Mouse (Mus musculus) testis, adult 2 months (tissue): ENCODE results near the gene Tnrc6c. TPM values are rescaled to one million over a fixed set of nuclear protein-coding genes. Genes with fewer than 3 reads are reported as not detected.

Experiments
- H3K27ac ChIP-seq: fragments of 200-500 bp; 2 replicates; pipeline ENCODE4 v1.5.1; 2012; ENCODE audit warnings: low read depth, low read length; ENCODE audit not compliant: control insufficient read depth, insufficient read depth
- H3K27me3 ChIP-seq: fragments of 200-500 bp; 2 replicates; pipeline ENCODE4 v1.6.1; 2012; ENCODE audit warnings: mild to moderate bottlenecking, low read length, moderate library complexity; ENCODE audit not compliant: control insufficient read depth, insufficient read depth
- H3K36me3 ChIP-seq: fragments of 200-500 bp; 2 replicates; pipeline ENCODE4 v1.6.1; 2012; ENCODE audit warnings: mild to moderate bottlenecking, low read length; ENCODE audit not compliant: control insufficient read depth, insufficient read depth
- H3K4me1 ChIP-seq: fragments of 200-500 bp; 2 replicates; pipeline ENCODE4 v1.6.1; 2012; ENCODE audit warnings: low read length; ENCODE audit not compliant: control insufficient read depth, insufficient read depth
- H3K4me3 ChIP-seq: fragments of 200-500 bp; 2 replicates; pipeline ENCODE4 v1.5.1; 2012; ENCODE audit warnings: low read depth, mild to moderate bottlenecking, low read length, moderate library complexity, mixed read lengths; ENCODE audit not compliant: control insufficient read depth
- CTCF ChIP-seq: fragments of 200-500 bp; IDR thresholded peaks from 2 replicates; pipeline ENCODE4 v1.5.1; 2012; ENCODE audit warnings: low read depth, mild to moderate bottlenecking, inconsistent platforms, low read length, moderate library complexity; ENCODE audit not compliant: control insufficient read depth, insufficient read depth, insufficient replicate concordance
- POLR2A ChIP-seq: fragments of 200-500 bp; IDR thresholded peaks from 2 replicates; pipeline ENCODE4 v1.6.1; 2012; ENCODE audit warnings: low read depth, mild to moderate bottlenecking, inconsistent platforms, low read length, moderate library complexity; ENCODE audit not compliant: control insufficient read depth
- polyA plus RNA-seq: library from polyadenylated mRNA; depleted of rRNA; stranded (reverse); fragments of >200 nt; gene quantifications from 2 replicates; pipeline ENCODE4 v1.2.3, GENCODE M21; 2012

Gene Tnrc6c
- polyA plus RNA-seq, 1 experiment, result 28.0 TPM

DNA sequence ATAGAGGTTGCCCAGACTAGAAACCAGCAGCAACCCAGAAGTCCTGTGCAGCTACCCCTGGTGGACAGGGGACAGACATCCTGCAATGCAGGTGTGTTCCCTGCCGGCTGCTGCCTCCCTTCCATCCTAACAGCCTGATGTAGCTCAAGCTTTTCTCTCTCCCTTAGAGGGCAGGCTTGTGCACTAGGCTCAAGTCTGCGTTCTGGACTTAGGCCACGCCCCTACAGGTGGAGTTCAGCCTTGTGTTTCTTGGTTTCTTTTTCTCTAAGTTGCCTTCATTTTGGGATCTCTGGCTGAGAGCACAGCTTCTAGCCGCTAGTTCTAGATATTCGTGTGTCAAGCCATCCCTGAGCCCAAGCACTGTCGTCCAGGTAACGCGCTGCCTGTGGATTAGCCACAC lies 31.9 kb downstream of the Tnrc6c start:
- Histone ChIP-seq H3K27ac (no peak overlapping the region), H3K27me3 (no peaks in the 10 kb centered on the region), H3K36me3 (no peaks in the 10 kb centered on the region), H3K4me3 (no peak overlapping the region), H3K4me1 (peaks cover 5% of the 10 kb centered on the region)
- no peak; the same call in 1 of the 2 replicates for TF ChIP-seq CTCF
- no peak for TF ChIP-seq POLR2A

DNA sequence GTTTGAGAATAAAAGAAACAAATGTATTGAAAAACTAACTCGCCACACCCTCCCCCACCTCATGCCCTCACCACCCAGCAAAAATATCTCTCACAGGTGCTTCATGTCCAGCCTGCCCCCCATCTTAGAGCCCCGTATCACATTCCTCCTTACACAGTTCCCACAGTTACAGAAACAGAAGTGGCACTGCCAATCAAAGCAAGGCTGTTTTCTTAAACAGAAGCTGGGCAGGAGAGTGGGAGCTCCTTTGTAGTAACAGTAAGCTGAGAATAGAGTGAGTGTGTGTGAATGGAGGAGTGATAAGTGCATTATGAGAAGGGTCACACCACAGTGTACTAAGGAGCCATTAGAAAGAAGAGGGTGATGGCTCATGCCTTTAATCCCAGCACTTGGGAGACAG lies 34.5 kb downstream of the Tnrc6c start:
- Histone ChIP-seq H3K27me3 (no peaks in the 10 kb centered on the region), H3K36me3 (no peaks in the 10 kb centered on the region), H3K4me1 (peaks cover 3% of the 10 kb centered on the region), H3K27ac (no peak overlapping the region), H3K4me3 (no peak overlapping the region)
- TF ChIP-seq POLR2A (no peak), CTCF (no peak)

DNA sequence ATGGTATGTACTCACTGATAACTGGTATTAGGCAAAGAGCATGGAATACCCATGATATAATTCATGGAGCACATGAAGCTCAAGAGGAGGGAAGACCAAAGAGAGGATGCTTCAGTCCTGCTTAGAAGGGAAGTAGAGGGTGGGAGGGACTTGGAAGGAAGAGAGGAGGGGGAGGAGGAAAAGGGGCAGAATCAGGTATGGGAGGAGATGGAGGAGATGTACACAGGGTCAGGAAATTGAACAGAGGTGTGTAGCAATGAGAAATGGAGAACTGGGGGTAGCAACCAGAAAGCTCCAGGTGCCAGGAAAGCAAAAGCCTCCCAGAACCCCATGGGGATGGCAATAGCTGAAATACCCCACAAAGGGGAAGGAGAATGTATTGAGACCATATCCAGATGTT lies 37.2 kb downstream of the Tnrc6c start:
- Histone ChIP-seq H3K4me1 (no peaks in the 10 kb centered on the region; the same call in 1 of the 2 replicates), H3K4me3 (no peak overlapping the region), H3K27me3 (no peaks in the 10 kb centered on the region), H3K27ac (no peak overlapping the region), H3K36me3 (no peaks in the 10 kb centered on the region)
- TF ChIP-seq CTCF (no peak), POLR2A (no peak)

GRCm38 (mm10) chr11:117694050-117694449 lies 40.0 kb downstream of the Tnrc6c start:
- Histone ChIP-seq H3K27me3 (no peaks in the 10 kb centered on the region), H3K4me1 (no peaks in the 10 kb centered on the region), H3K36me3 (no peaks in the 10 kb centered on the region), H3K27ac (no peak overlapping the region), H3K4me3 (no peak overlapping the region)
- TF ChIP-seq POLR2A (no peak), CTCF (no peak)

DNA sequence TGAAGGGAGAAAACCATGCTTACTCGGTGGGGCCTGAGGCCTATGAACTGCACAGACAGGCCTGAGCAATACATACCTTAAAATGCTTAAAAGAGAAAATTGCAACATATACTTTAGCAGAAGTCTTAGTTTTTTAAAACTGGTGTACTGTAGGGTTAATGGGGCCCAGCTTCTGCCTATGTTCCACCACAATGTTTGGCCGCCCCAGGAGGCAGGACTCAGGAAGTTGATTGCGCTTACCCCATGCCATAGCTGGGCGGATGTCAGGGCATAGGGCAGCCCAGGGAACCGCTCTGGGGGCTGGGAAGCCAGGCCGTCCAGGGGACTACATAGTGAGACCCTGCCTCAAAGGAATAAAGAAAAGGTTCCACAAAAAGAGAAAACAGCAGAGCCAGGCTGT lies 42.5 kb downstream of the Tnrc6c start:
- H3K4me3 ChIP-seq, result no peak overlapping the region
- TF ChIP-seq POLR2A (no peak), CTCF (no peak)
- no peaks in the 10 kb centered on the region for H3K4me1 ChIP-seq
- no peaks in the 10 kb centered on the region for H3K27me3 ChIP-seq
- no peak overlapping the region for H3K27ac ChIP-seq
- no peaks in the 10 kb centered on the region for H3K36me3 ChIP-seq

DNA sequence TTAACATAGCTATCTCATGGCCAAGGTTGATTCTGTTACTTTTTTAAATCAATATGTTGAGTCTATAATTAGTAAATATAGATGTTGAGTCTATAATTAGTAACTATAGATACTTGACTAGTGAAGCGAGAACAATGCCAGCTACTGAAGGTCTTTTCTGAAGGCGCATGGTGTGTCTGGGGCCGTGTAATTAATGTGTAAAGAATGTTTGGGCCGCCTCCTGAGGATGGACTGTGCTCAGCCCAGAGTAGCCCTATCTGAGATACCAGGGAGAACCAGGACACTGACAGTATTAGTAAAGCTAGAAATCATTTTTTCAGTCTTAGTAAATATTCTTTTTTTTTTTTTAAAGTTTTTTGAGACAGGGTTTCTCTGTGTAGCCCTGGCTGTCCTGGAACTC lies 46.8 kb downstream of the Tnrc6c start:
- Histone ChIP-seq H3K27me3 (no peaks in the 10 kb centered on the region), H3K36me3 (no peaks in the 10 kb centered on the region), H3K4me1 (no peaks in the 10 kb centered on the region), H3K27ac (no peak overlapping the region), H3K4me3 (no peak overlapping the region)
- no peak for TF ChIP-seq POLR2A
- TF ChIP-seq CTCF, result no peak

DNA sequence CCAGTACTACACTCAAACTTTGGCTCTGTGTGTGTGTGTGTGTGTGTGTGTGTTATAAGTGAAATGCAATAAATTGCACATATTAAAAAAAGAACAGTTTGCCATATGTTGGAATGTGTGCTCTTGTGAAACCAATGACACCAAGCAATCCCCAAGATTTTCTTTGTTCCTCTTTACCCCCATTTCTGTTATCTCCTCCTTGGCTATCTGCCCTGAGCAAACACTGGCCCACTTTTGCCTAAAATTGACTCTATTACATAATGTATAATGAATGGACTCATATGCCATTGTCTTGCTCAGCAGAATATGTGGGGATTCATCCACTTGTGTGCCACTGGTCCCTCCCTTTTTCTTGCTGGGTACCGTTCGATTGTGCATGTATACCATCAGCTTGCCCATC lies 52.2 kb downstream of the Tnrc6c start:
- Histone ChIP-seq H3K4me1 (no peaks in the 10 kb centered on the region; the same call in 1 of the 2 replicates), H3K27ac (no peak overlapping the region), H3K36me3 (no peaks in the 10 kb centered on the region), H3K27me3 (no peaks in the 10 kb centered on the region), H3K4me3 (no peak overlapping the region)
- no peak for TF ChIP-seq CTCF
- no peak for TF ChIP-seq POLR2A

GRCm38 (mm10) chr11:117707238-117707637 lies 53.1 kb downstream of the Tnrc6c start:
- no peak overlapping the region for H3K27ac ChIP-seq

More at GRCm38 (mm10) chr11:117707238-117707637, 53.1 kb downstream of the Tnrc6c start:
- TF ChIP-seq POLR2A (no peak), CTCF (no peak)
- H3K27me3 ChIP-seq, result no peaks in the 10 kb centered on the region
- H3K36me3 ChIP-seq, result no peaks in the 10 kb centered on the region
- no peak overlapping the region for H3K4me3 ChIP-seq
- H3K4me1 ChIP-seq, result no peaks in the 10 kb centered on the region; the same call in 1 of the 2 replicates
